Mouse (Mus musculus) gastrocnemius, adult 18-20 months (tissue): Measurements from ENCODE around the gene Cdk5rap2. TPM values are rescaled to one million over a fixed set of nuclear protein-coding genes. Genes with fewer than 3 reads are reported as not detected.

Experiments
- DNase-seq: peaks from one replicate; pipeline ENCODE4 v3.0.0; 2021; ENCODE audit warnings: low spot score
- total RNA-seq, 2 experiments: library from RNA; stranded (reverse); gene quantifications; 2 replicates each; pipeline ENCODE4 v1.2.3; 2021

The Cdk5rap2 gene
- total RNA-seq, 2 experiments from 2014 or later, result 7.0 to 7.4 TPM

DNA sequence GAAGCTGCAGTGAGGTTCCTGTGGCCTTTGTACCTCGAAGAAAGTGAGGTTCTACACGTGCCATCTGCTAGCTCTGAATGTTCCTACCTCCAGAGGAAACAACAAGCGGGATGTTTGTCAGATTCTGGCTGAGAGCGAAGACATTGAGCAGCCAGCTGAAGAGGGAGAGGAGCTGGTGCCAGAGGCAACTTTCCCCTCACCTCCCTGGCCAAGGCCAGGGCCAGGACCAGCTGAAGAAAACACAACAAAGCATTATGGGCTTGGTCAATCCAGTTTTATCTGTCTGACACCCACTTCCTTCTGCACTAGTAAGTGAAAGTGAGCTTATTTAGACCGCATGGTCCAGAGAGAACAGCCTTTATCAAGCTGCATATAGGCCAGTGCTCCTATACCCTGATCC, 147.4 kb downstream of the Cdk5rap2 start:
- DNase-seq, result no peak

GRCm38 (mm10) chr4:70261315-70261714, 148.9 kb downstream of the Cdk5rap2 start:
- no peak for DNase-seq

GRCm38 (mm10) chr4:70260419-70260807, 149.8 kb downstream of the Cdk5rap2 start:
- no peak for DNase-seq

DNA sequence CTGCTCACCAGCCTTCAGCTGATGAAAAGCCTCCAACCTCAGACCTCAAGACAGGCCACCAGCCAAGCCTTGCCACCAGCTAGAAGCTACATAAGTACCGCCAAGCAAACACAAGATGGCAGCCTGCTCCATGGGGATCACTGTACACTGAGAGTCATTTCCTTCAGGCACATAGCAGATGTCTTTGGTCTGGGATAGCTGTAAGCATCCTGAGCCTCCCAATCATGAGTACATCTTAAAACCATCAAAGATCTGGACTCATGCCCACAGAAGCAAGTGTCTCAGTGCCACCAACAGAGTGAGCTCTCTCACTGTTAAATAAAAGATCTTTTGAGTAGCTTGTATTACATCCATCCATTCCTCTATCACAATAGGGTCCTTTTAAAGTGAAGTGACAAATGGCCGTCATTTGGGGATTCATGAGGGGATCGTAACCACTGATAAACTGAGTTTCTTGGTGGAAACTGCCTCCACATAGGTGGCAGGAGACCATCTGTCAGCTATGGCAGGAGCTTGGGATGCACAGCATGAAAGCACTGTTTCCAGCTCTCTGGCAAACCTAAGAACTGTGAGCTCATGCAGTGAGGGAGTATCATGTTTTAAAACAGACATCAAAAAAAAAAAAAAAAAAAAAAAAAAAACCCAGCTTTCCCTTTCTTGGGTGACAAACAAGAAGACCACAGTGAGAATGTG, 150.4 kb downstream of the Cdk5rap2 start:
- no peak for DNase-seq

- DNase-seq, result no peak
These were observed 151.4 kb downstream of the Cdk5rap2 start for GRCm38 (mm10) chr4:70258826-70259225.

DNA sequence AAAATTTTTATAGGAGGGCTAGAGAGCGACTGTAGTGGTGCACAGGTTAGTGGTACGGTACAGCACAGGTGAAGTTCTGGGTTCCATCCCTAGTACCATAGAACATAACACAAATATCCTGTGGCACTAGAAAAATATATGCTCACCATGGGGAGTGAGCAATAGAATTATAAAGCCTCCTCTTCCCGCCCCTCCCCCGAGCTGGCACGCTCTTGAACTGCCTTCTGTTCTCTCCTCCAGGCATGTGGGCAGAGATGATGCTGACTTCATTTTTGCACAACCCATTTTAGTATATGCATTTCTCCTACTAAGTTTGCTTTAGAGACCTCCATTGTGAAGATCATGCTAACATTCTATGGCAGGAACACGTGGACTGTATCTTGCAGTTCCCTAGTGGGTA, 152.0 kb downstream of the Cdk5rap2 start:
- no peak for DNase-seq

- no peak for DNase-seq
These were observed 158.5 kb downstream of the Cdk5rap2 start for GRCm38 (mm10) chr4:70251782-70252181.

DNA sequence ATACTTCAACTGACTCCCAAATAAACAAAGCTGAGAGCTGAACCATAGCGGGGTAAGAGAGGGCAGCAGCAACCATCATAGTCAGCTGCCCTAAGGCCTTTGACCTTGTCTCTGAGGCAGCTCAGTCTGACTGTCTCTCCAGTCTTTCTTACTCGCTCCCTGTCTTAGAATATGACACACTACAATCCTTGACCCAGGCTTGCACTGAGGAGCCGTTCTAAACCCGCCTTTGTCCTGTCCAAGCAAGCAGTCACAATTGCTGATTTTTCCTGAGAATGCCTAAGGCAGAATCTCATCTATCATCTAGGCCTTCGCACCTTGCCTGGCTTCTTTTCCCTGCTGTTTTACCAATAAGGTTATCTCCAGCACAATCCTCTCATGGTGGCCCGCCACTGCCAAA, 164.5 kb downstream of the Cdk5rap2 start:
- DNase-seq, result no peak

DNA sequence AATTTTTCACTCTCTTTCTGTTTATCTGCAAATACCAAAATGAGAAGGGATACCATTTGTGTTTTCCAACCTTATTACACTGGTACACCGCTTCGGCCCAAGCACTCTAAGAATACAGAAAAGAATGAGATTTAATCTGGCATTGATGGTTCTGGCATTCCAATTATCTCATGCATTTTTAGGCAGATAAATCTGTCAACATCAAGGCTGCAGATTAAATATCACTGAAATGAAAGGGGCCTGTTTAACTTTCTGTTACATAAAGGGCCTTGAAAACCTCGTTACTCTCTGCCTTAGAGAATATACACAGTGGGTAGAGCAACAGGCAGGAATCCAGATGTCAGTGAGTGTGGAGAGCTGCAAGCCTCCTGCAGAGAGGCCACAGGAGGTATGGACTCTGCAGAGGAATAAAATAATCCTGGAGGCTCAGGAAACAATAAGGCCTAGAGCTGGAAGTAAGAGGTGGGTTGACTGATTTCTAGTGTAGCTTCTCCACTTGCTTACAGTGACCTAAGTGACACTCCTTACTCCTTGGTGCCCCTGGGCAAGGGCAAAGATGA, 166.6 kb downstream of the Cdk5rap2 start:
- DNase-seq, result no peak

DNA sequence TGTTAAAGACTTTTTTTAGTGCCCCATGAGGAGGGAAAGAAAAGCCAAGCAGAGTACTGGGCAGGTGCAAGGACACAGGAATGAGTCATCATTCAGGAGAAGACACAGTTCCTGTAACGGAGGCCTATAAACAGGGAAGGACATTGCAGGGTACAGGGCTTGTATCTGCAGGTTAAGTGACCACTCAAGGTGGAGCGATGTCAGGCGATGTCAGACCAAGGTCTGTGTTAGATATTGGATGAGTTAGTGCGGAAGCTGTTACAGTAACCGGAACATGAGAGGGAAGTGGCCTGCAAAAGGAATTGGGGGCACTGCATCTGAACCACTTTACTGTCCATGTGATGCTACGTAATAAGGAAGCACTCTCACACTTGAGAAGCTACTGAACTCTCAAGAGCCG, 170.5 kb downstream of the Cdk5rap2 start:
- DNase-seq, result no peak

GRCm38 (mm10) chr4:70238862-70239261, 171.4 kb downstream of the Cdk5rap2 start:
- DNase-seq, result no peak

- no peak for DNase-seq
These were observed 177.9 kb downstream of the Cdk5rap2 start for GRCm38 (mm10) chr4:70232383-70232782.

DNA sequence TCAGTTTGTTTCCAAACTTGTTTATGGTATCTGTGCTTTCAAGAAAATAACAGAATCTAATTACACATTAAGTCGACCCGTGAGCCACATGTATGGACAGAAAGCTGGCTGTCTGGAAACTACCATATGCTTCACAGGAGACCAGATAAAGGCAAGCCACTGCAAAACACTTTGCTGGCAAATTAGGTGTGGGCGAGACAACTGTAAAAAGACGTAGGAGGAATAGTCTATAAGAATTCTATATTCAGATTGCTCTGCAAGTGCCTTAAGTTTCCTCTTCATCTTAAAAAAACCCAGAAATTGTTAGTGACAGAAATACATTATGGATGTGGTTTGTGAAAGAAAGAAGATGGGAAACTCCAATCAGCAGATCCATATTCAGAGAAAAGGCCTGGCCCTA, 180.4 kb downstream of the Cdk5rap2 start:
- no peak for DNase-seq

DNA sequence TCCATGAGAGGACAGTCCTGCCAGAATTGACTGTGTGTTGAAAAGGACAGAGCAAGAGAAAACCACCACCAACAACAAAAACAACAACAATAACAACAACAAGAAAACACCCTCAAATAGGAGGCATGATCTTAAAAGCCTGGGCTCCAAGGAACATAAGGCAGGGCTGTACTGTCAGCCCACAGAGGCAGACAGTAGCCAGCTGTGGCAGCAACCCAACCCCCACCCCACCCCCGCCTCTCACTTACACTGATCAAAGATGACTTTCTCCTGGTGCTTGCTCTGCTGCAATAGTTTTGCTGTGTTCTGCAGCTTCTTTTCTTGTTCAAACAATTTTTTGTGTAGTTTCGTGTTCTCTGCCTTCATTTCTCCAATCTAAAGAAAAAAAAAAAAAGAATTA, 181.9 kb downstream of the Cdk5rap2 start:
- no peak for DNase-seq

GRCm38 (mm10) chr4:70227667-70228066, 182.6 kb downstream of the Cdk5rap2 start:
- no peak for DNase-seq

DNA sequence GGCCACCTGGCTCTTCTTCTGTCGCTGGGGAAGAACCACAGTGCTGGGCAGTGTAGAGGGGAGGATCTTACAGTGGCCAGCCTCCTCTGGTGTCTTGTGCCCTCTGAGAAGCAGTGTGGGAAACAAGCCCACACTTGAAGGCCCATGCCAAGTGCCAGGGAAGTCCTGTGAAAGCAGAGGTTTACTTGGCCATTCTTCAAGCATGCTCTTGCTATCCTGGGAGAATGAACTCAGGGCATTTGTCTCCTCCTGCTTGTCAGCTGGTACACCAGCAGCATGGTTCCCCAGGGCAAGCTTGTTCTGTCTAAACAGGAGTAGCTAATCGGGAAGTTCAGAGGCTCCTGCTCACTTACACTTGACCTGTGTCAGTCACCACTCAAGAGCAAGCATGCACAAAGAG, 185.7 kb downstream of the Cdk5rap2 start:
- no peak for DNase-seq

DNA sequence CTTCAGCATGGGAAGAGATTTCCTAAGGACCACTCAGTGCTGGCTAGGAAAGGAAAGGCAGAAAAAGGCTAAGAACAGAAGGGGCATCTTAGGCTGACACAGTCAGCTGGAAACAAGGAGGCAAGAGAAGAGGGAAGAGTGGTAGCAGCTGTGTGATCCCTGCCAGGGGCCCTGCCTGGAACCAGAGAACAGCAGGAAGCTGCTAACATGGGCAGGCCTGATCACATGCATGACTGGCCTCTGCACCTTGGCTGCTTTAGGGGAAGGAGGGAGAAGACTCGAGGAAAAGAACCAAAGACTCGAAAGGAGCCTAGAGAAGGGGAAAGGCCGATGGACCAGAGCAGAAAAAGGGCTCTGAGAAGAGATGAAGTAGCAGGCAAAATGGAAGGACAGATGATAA, 188.4 kb downstream of the Cdk5rap2 start:
- no peak for DNase-seq

- DNase-seq, result no peak
These were observed 188.9 kb downstream of the Cdk5rap2 start for GRCm38 (mm10) chr4:70221370-70221769.

DNA sequence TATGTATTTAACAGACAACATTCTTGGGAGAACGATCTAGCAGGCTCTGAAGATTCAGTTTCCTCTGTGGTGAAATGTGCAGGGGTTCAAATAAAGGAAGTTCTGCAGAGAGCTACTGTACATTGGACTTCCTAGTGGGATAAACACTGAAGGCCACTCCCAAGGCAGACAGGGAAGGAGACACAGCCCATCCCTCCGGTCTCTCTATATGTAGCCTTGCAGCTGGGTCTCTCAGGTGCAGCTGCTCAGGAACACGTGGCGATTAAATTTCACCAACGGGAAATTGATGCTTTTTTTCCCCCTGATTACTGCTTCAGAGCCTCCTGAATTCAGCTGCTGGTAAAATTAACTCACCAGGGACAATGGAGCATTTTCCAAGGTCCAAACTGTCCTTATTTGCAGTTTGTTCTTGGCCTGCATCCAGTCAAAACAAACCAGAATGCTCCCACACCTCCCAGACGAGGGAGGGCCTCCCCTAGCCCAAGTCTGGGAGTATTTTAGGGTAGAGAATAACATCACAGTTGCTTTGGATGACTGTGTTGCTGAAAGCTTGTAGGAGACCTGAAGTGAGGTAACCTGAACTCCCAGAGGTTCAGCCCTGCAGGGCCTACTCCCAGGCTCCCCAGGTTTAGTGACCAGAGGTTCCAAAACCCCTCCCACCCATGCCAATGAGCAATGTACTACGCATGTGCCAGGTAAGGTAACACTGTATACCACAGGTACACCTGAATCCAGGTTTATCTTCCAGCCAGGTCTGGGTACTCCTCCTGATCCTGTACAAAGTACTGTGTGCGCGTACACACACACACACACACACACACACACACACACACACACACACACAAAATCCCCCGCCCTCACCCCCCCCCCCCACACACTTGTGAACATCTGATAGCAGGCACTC, 189.7 kb downstream of the Cdk5rap2 start:
- DNase-seq, result peak; percentile 76

GRCm38 (mm10) chr4:70219776-70220175, 190.5 kb downstream of the Cdk5rap2 start:
- peak; percentile 44 for DNase-seq

GRCm38 (mm10) chr4:70185971-70186370, 224.3 kb downstream of the Cdk5rap2 start:
- DNase-seq, result no peak
